Mouse (Mus musculus): ENCODE data around the gene Vmn1r88. TPM values are rescaled to one million over a fixed set of nuclear protein-coding genes. Genes with fewer than 3 reads are reported as not detected.

Gene Vmn1r88
- polyA plus RNA-seq (2017; shearing (Covaris generic)), result 0.07 TPM

GRCm38 (mm10) chr7:13159268-13159667 is at the start of gene Vmn1r88:
Gene Vmn1r88, plus strand, starts transcription at chr7:13159568.

DNA sequence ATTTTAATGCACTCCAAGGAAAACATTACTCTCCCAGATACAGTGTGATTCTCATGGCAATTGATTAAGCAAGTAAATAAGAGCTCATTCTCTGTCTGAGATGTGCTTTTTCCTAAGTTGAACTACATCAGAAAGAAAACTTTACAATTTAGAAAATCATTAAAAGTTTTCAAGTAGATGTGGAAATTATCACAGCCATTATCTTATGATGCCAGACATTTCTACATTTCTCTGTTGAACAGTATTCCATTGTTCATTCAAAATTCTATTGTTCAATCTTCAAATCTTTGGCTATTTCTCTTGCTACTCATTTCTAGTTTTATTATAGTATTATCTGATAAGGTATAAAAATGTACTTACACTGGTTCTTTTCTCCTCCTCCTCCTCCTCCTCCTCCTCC is 39.6 kb upstream of the Vmn1r88 start, which contains the start of gene Vmn1r86:
Vmn1r86 (minus strand) TSS at position 101 of the 400 bp plus-strand sequence.

GRCm38 (mm10) chr7:13140057-13140456 is 19.3 kb upstream of the Vmn1r88 start, which contains the start of gene Vmn1r87:
Gene Vmn1r87, minus strand, starts transcription at chr7:13140157.

DNA sequence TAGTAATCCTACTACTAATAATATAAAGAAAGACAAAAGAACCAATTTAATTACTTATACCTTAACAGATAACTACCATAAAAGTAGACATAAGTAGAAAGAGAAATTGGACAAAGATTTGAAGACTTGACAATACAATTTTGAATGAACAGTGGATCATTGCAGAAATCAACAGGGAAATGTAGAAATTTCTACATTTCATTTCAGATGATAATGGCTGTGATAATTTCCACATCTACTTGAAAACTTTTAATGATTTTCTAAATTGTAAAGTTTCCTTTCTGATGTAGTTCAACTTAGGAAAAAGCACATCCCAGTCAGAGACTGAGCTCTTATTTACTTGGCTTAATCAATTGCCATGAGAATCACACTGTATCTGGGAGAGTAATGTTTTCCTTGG is 53.4 kb downstream of the Vmn1r88 start, which contains the start of gene Vmn1r89:
Vmn1r89 (plus strand) TSS at position 301 of the 400 bp plus-strand sequence.

Other genes with a start within 250 kb of the Vmn1r88 start
- gene Rps5, start 237.3 kb upstream of the Vmn1r88 start, polyA plus RNA-seq (2017; shearing (Covaris generic)), result 1,062 TPM
- gene Rnf225, start 232.2 kb upstream of the Vmn1r88 start, polyA plus RNA-seq (2017; shearing (Covaris generic)), result not detected
- 0.60 TPM for gene Zfp324, start 193.7 kb upstream of the Vmn1r88 start, polyA plus RNA-seq (2017; shearing (Covaris generic))
- gene Zfp446, start 181.7 kb upstream of the Vmn1r88 start, polyA plus RNA-seq (2017; shearing (Covaris generic)), result 3.5 TPM
- gene Slc27a5, start 161.4 kb upstream of the Vmn1r88 start, polyA plus RNA-seq (2017; shearing (Covaris generic)), result 0.21 TPM
- 106 TPM for gene Trim28, start 160.5 kb upstream of the Vmn1r88 start, polyA plus RNA-seq (2017; shearing (Covaris generic))
- 6.3 TPM for gene Zbtb45, start 149.5 kb upstream of the Vmn1r88 start, polyA plus RNA-seq (2017; shearing (Covaris generic))
- gene Chmp2a, start 124.8 kb upstream of the Vmn1r88 start, polyA plus RNA-seq (2017; shearing (Covaris generic)), result 163 TPM
- 133 TPM for gene Ube2m, start 121.3 kb upstream of the Vmn1r88 start, polyA plus RNA-seq (2017; shearing (Covaris generic))
- gene Mzf1, start 104.8 kb upstream of the Vmn1r88 start, polyA plus RNA-seq (2017; shearing (Covaris generic)), result 0.09 TPM
- gene Vmn1r85, start 64.4 kb upstream of the Vmn1r88 start, polyA plus RNA-seq (2017; shearing (Covaris generic)), result not detected
- gene Vmn1r86, start 39.7 kb upstream of the Vmn1r88 start, polyA plus RNA-seq (2017; shearing (Covaris generic)), result not detected
- gene Vmn1r87, start 19.4 kb upstream of the Vmn1r88 start, polyA plus RNA-seq (2017; shearing (Covaris generic)), result 0.16 TPM
- gene Vmn1r89, start 53.5 kb downstream of the Vmn1r88 start, polyA plus RNA-seq (2017; shearing (Covaris generic)), result not detected
- 13.6 TPM for gene Lig1, start 117.7 kb downstream of the Vmn1r88 start, polyA plus RNA-seq (2017; shearing (Covaris generic))
- 1.7 TPM for gene Zswim9, start 119.2 kb downstream of the Vmn1r88 start, polyA plus RNA-seq (2017; shearing (Covaris generic))
- not detected for gene Pla2g4c, start 165.1 kb downstream of the Vmn1r88 start, polyA plus RNA-seq (2017; shearing (Covaris generic))
- gene Cabp5, start 238.6 kb downstream of the Vmn1r88 start, polyA plus RNA-seq (2017; shearing (Covaris generic)), result not detected